Mouse (Mus musculus) liver, embryonic 13.5 days (tissue): ENCODE data around the gene Ypel4. TPM values are rescaled to one million over a fixed set of nuclear protein-coding genes. Genes with fewer than 3 reads are reported as not detected.

ENCODE experiments used
- ATAC-seq: fragments of 200-750 bp; cut with Nextera tagmentation; 2 replicates; pipeline ENCODE4 v1.8.0; 2017; ENCODE audit warnings: low read depth, mild to moderate bottlenecking, moderate number of reproducible peaks, moderate library complexity
- DNase-seq: peaks from one replicate; pipeline ENCODE4 v3.0.0; 2022
- H3K27ac ChIP-seq: fragments of 300-500 bp; sonication (generic); 2 replicates; pipeline ENCODE4 v1.5.1; 2015; ENCODE audit warnings: moderate library complexity, mild to moderate bottlenecking, inconsistent platforms
- H3K27me3 ChIP-seq: fragments of 300-500 bp; sonication (generic); 2 replicates; pipeline ENCODE4 v1.6.1; 2015; ENCODE audit warnings: mild to moderate bottlenecking, inconsistent platforms
- H3K36me3 ChIP-seq: fragments of 300-500 bp; sonication (generic); 2 replicates; pipeline ENCODE4 v1.6.1; 2015; ENCODE audit warnings: mild to moderate bottlenecking, inconsistent platforms
- H3K4me1 ChIP-seq: fragments of 300-500 bp; sonication (generic); replicated peaks from 2 replicates; pipeline ENCODE4 v1.6.1; 2015; ENCODE audit warnings: inconsistent platforms
- H3K4me2 ChIP-seq: fragments of 300-500 bp; sonication (generic); 2 replicates; pipeline ENCODE4 v1.6.1; 2015; ENCODE audit warnings: inconsistent platforms, mild to moderate bottlenecking, moderate library complexity
- H3K4me3 ChIP-seq: fragments of 300-500 bp; sonication (generic); replicated peaks from 2 replicates; pipeline ENCODE4 v1.5.1; 2015; ENCODE audit warnings: mild to moderate bottlenecking, inconsistent platforms
- H3K9ac ChIP-seq: fragments of 300-500 bp; sonication (generic); 2 replicates; pipeline ENCODE4 v1.6.1; 2015; ENCODE audit warnings: mild to moderate bottlenecking, inconsistent platforms
- H3K9me3 ChIP-seq: fragments of 300-500 bp; sonication (generic); replicated peaks from 2 replicates; pipeline ENCODE4 v1.6.1; 2016; ENCODE audit warnings: inconsistent platforms
- WGBS: fragments of 180-500 bp; shearing (Covaris S2); methylation state at CpG from one replicate; pipeline ENCODE4 v1.1.7; 2015; ENCODE audit not compliant: insufficient replicate concordance; 5-methylcytosine and 5-hydroxymethylcytosine counted together
- polyA plus RNA-seq: library from polyadenylated mRNA; unstranded; fragments of >200 nt; fragmentation: Nextera tagmentation; extraction: Ambion mirVana; gene quantifications from 2 replicates; pipeline ENCODE4 v1.2.1, GENCODE M21; 2015

Ypel4 gene
- 57.8 and 64.2 TPM in 2 replicates for polyA plus RNA-seq

- Histone ChIP-seq H3K9ac (peak within 1 kb of the TSS; percentile 90), H3K4me1 (peaks cover 97% of the 10 kb centered on the region), H3K9me3 (no peaks in the 10 kb centered on the region), H3K27me3 (peaks cover 16% of the 10 kb centered on the region), H3K4me2 (peak within 1 kb of the TSS; percentile 86), H3K36me3 (peaks cover 31% of the 10 kb centered on the region), H3K4me3 (peak within 1 kb of the TSS; percentile 76), H3K27ac (peak within 1 kb of the TSS; percentile 100)
- ATAC-seq (peak; percentile 65), DNase-seq (peak; percentile 65)
- 6% methylated on average over 8 of the region's 8 CpGs for WGBS
These were observed at the start of gene Ypel4 for GRCm38 (mm10) chr2:84733579-84734300. TSS of gene Ypel4 (plus strand) at chr2:84734058.

- H3K9ac ChIP-seq = no peak overlapping the region
- ATAC-seq = peak; percentile 44
- H3K4me1 ChIP-seq = peaks cover 25% of the 10 kb centered on the region
- H3K27me3 ChIP-seq = no peaks in the 10 kb centered on the region
- no peak overlapping the region for H3K4me3 ChIP-seq
- H3K9me3 ChIP-seq = no peaks in the 10 kb centered on the region
- peaks cover 93% of the 10 kb centered on the region for H3K36me3 ChIP-seq
- H3K27ac ChIP-seq = 0 out of 2 replicates have a peak overlapping the region, but pooled peaks have one; percentile 30
- no peak overlapping the region for H3K4me2 ChIP-seq
- no peak for DNase-seq
- 57% methylated on average over 2 of the region's 2 CpGs for WGBS
These were observed 45.6 kb upstream of the Ypel4 start for GRCm38 (mm10) chr2:84688080-84688844.

GRCm38 (mm10) chr2:84690050-84690449 lies 43.8 kb upstream of the Ypel4 start:
- DNase-seq = no peak
- Histone ChIP-seq H3K4me3 (no peak overlapping the region), H3K27me3 (no peaks in the 10 kb centered on the region), H3K9me3 (no peaks in the 10 kb centered on the region), H3K4me2 (no peak overlapping the region), H3K36me3 (peaks cover 94% of the 10 kb centered on the region), H3K4me1 (peaks cover 13% of the 10 kb centered on the region), H3K9ac (no peak overlapping the region), H3K27ac (no peak overlapping the region)
- 86% methylated on average over 12 of the region's 12 CpGs for WGBS
- no peak for ATAC-seq

- Histone ChIP-seq H3K4me2 (no peak overlapping the region), H3K4me1 (no peaks in the 10 kb centered on the region), H3K9me3 (no peaks in the 10 kb centered on the region), H3K36me3 (peaks cover 84% of the 10 kb centered on the region), H3K27ac (no peak overlapping the region), H3K27me3 (no peaks in the 10 kb centered on the region), H3K9ac (no peak overlapping the region), H3K4me3 (no peak overlapping the region)
- 86% methylated on average over 5 of the region's 5 CpGs for WGBS
- no peak for ATAC-seq
- DNase-seq = no peak
These were observed 38.7 kb upstream of the Ypel4 start for GRCm38 (mm10) chr2:84695007-84695695.

GRCm38 (mm10) chr2:84703497-84703896 lies 30.4 kb upstream of the Ypel4 start:
- Histone ChIP-seq H3K9ac (no peak overlapping the region), H3K27me3 (no peaks in the 10 kb centered on the region), H3K36me3 (peaks cover 84% of the 10 kb centered on the region), H3K4me3 (no peak overlapping the region), H3K9me3 (no peaks in the 10 kb centered on the region), H3K4me1 (peaks cover 39% of the 10 kb centered on the region), H3K4me2 (no peak overlapping the region), H3K27ac (no peak overlapping the region; the same call in 1 of the 2 replicates)
- 56% methylated on average over 1 of the region's 1 CpGs for WGBS
- no peak for DNase-seq
- peak; percentile 34 for ATAC-seq

GRCm38 (mm10) chr2:84704329-84704728 lies 29.5 kb upstream of the Ypel4 start:
- Histone ChIP-seq H3K36me3 (peaks cover 84% of the 10 kb centered on the region), H3K4me1 (peaks cover 47% of the 10 kb centered on the region), H3K9me3 (no peaks in the 10 kb centered on the region), H3K9ac (no peak overlapping the region), H3K27ac (no peak overlapping the region), H3K4me2 (no peak overlapping the region), H3K4me3 (no peak overlapping the region), H3K27me3 (no peaks in the 10 kb centered on the region)
- DNase-seq = no peak
- ATAC-seq = no peak
- WGBS = 65% methylated on average over 5 of the region's 5 CpGs

GRCm38 (mm10) chr2:84705295-84705694 lies 28.6 kb upstream of the Ypel4 start:
- peaks cover 54% of the 10 kb centered on the region for H3K4me1 ChIP-seq
- H3K9ac ChIP-seq = no peak overlapping the region
- no peaks in the 10 kb centered on the region for H3K9me3 ChIP-seq
- ATAC-seq = 0 out of 2 replicates have a peak, but pooled peaks have one; percentile 47
- DNase-seq = no peak
- H3K4me3 ChIP-seq = no peak overlapping the region
- H3K27me3 ChIP-seq = no peaks in the 10 kb centered on the region
- H3K36me3 ChIP-seq = peaks cover 83% of the 10 kb centered on the region
- H3K4me2 ChIP-seq = no peak overlapping the region
- 73% methylated on average over 1 of the region's 1 CpGs for WGBS
- H3K27ac ChIP-seq = no peak overlapping the region

- H3K27me3 ChIP-seq = no peaks in the 10 kb centered on the region
- no peak overlapping the region; the same call in 1 of the 2 replicates for H3K27ac ChIP-seq
- peaks cover 81% of the 10 kb centered on the region for H3K36me3 ChIP-seq
- DNase-seq (no peak), ATAC-seq (no peak)
- H3K4me3 ChIP-seq = no peak overlapping the region
- WGBS = 85% methylated on average over 1 of the region's 1 CpGs
- H3K9me3 ChIP-seq = no peaks in the 10 kb centered on the region
- no peak overlapping the region for H3K4me2 ChIP-seq
- H3K9ac ChIP-seq = no peak overlapping the region
- H3K4me1 ChIP-seq = peaks cover 66% of the 10 kb centered on the region
These were observed 26.3 kb upstream of the Ypel4 start for GRCm38 (mm10) chr2:84707523-84707922.

- Histone ChIP-seq H3K9me3 (no peaks in the 10 kb centered on the region), H3K9ac (no peak overlapping the region)
- no peak for ATAC-seq
These were observed 22.0 kb upstream of the Ypel4 start for GRCm38 (mm10) chr2:84711898-84712297.

GRCm38 (mm10) chr2:84714422-84714810 lies 19.4 kb upstream of the Ypel4 start:
- Histone ChIP-seq H3K27ac (peak overlapping the region; percentile 98), H3K27me3 (no peaks in the 10 kb centered on the region), H3K9me3 (no peaks in the 10 kb centered on the region), H3K36me3 (peaks cover 22% of the 10 kb centered on the region), H3K9ac (peak overlapping the region; percentile 98), H3K4me3 (peak overlapping the region; percentile 82), H3K4me2 (peak overlapping the region; percentile 75), H3K4me1 (peaks cover 49% of the 10 kb centered on the region)
- under 1% methylated on average over 26 of the region's 26 CpGs for WGBS
- DNase-seq = no peak
- no peak for ATAC-seq

More at GRCm38 (mm10) chr2:84711898-84712297, 22.0 kb upstream of the Ypel4 start:
- 85% methylated on average over 2 of the region's 2 CpGs for WGBS
- Histone ChIP-seq H3K27me3 (no peaks in the 10 kb centered on the region), H3K36me3 (peaks cover 47% of the 10 kb centered on the region), H3K4me3 (no peak overlapping the region), H3K27ac (no peak overlapping the region), H3K4me1 (peaks cover 56% of the 10 kb centered on the region), H3K4me2 (0 out of 2 replicates have a peak overlapping the region, but pooled peaks have one; percentile 75)
- no peak for DNase-seq
